Mouse (Mus musculus) adrenal gland, postnatal 36 days (tissue): Measurements from ENCODE around the gene Ttll5. TPM values are rescaled to one million over a fixed set of nuclear protein-coding genes. Genes with fewer than 3 reads are reported as not detected.

Experiments used
- DNase-seq, 2 experiments: peaks; one replicate each; pipeline ENCODE4 v3.0.0; 2021; ENCODE audit warnings: mixed read lengths in 1 of 2
- total RNA-seq, 2 experiments: library from RNA; stranded (reverse); gene quantifications; 2 replicates each; pipeline ENCODE4 v1.2.3; 2021

Ttll5 gene
- total RNA-seq, 2 experiments from 2014 or later = 17.3 to 29.2 TPM

DNA sequence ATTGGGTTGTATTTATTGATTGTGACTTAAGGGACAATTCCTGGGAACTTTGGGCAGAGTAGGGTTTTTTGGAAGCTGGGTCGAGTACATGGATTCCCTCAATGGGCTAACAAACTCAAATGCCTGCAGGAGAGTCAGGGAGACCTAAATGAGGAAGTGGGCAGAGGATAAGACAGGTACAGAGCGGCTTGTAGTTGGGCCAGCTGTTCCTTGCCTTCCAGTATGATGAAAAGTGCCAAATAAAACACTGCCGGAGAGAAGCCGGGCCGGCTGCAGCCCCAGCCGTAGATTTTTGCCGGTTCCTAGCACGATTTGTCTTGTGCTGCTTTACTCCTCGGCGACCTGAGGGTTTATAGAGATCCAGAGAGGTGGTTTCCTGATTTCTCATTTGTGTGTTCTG is 104.1 kb downstream of the Ttll5 start:
- no peak for DNase-seq

DNA sequence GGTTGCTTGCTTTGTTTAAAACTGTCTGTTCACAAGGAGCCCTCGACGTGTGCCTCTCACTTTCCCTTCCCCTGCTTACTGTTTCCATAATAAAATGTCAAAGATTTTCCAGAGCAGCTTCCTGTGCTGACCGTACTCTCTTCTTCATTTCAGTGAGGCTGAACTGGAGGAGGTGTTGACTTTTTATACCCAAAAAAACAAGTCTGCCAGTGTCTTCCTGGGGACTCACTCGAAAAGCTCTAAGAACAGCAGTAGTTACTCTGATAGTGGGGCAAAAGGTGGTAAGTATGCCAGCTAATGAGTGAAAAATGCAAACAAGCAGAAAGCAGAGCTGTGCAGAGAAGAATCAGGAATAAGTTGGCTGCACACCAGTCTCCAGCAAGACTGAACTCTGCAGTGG is 105.3 kb downstream of the Ttll5 start:
- DNase-seq = no peak

DNA sequence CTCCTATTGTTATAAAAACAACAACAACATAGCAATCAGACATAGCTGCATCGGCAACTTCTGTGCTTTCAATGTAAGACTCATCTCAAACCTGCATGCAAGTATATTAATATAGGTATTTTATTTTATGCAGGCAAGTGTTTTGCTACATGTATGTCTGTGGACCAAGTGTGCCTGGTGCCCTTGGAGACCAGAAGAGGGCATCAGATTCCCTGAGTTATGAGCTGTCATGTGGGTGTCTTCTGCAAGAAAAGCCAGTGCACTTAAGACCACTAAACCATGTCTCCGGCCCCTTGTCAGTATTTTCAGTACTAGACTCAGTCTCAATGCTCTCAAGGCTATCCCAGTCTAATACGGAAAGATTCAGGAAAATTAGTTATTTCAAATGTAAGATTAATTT is 106.3 kb downstream of the Ttll5 start:
- DNase-seq = no peak

DNA sequence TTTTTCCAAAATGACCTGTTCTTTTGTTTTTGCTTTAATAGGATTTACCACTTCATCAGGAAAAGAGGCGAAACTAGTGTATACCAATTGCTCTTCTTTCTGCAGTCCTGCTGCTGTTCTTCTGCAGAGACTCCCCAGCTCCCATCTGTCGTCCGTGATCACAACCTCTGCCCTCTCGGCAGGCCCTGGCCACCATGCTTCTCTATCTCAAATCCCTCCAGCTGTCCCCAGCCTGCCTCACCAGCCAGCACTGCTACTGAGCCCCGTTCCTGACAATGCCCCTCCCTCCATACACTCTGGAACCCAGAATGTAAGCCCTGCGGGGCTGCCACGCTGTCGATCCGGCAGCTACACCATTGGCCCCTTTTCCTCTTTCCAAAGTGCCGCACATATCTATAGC is 108.8 kb downstream of the Ttll5 start:
- no peak for DNase-seq

DNA sequence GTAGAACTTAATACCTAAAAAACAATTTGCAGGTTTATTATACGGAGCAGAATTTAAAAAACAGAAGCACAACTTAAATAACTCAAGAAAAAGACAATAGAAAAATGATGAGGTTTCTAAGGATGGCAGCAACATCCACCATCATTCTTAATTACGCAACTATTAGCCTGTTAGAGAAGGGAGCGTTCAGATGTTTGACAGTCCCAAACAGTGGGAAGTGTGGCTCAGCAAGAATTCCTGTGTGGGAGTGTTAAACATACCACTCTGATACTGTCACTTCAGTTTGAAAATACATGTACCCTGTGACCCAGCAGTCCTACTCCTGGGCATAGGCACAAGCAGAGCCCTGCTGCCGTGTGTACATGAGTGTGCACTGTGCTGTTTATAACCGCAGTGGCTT is 112.9 kb downstream of the Ttll5 start:
- no peak for DNase-seq

DNA sequence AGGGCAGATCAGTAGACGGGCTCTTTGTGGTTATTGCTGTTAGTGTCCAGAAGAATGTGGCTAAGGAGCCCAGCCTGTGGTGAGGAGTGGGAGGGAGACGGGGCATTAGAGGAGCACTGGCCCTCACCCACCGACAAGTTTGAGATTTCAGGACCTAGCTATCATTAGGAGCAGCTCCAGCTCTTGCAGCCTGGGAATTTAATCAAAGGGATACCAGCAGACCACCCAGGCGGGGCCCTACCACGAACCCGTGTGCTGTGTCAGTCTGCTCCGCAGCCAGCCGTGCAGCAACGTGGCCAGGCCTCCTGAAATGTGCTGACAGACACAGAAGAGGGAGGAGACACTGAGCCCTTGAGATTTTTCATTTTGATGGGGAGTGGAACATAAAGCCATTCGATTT is 119.0 kb downstream of the Ttll5 start:
- no peak for DNase-seq

DNA sequence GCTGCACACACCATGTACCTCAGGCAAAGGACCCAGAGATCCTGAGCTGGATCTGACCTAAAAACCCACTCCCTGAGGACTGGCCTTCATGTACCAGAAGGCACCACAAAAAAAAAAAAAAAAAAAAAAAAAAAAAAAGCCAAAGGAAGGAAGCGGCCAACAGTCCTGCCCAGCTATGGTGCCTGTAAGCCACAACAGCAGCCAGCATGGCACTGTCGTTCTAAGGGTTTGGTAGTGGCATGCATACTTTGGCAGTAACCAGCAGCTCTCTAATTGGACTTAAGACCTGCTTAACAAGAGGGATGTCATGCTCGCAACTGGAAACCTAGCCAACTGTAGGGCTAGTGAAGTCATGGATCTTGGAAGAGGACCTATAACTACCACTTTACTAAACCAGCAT is 120.0 kb downstream of the Ttll5 start:
- no peak for DNase-seq

DNA sequence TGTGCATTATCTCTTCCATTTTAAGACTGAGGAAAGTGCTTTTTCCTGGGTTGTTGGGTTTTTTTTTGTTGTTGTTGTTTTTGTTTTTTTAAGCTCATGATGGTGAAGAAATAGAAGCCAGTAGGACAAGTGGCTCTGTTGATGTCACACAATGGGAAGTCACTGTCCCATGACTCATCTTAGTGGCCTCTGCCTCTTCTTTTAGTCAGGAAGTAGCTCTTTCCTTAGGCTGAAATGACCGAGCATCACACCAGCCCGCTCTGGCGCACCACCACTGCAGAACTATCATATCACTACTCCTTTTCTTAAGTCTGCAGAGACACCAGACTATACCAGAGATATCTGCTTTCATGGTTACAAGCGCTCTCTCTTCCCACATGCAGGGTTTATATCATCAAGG is 122.7 kb downstream of the Ttll5 start:
- no peak for DNase-seq

DNA sequence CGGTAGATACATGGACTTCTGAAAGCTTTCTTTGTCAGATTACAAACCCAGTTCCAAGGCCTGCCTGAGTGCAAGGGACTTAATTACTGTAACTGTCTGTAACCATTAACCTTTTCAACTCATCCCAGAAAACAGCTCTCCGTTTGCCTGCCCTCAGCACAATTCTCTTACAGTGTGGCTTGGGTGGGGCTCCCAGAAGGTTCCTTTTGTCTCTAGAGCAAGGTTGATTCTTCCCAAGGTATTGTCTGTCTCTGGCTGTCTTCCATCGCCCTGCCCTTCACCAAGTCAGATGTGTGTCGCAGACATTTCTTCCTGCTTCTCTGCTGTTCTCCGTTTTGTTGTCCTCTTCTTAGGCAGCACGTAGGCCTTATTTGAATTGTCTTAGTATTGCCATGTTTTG is 125.2 kb downstream of the Ttll5 start:
- no peak for DNase-seq

DNA sequence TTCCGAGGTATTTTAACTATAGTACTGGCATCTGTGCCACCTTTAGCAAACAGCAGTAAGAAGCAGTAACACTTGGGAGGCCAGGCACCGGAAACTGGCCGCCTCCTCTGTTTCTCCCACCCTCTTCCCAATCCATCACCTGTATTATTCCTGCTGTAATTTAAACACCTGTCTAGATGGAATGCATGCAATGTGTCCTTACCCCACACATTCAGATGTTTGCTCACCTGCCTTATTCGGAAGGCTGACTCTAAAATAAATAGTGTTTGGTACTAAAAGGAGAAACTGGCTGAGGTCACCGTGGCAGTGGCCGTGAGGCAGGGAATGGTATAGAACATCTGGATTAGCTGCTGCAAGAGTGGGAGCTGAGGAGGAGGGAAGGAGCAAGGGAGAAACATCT is 125.9 kb downstream of the Ttll5 start:
- no peak for DNase-seq

DNA sequence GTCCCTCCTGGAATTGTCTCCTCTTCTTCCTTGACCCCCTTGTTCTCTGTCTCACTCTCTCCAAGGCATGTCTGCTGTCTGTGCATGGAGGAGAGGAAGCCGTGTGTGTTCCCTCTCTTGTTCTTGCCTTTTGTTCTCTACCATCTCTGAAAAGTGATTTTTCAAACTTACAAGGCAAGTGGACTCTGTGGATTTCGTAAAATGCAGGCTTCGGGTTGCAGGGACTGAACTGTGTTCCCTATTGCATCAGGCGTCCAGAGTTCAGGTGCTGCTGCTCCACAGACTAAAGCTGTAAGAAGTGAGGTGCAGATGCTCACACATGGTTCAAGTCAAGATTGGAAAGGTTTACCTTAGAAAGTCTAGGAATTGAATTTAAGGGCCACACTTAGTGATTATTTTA is 126.6 kb downstream of the Ttll5 start:
- no peak for DNase-seq

DNA sequence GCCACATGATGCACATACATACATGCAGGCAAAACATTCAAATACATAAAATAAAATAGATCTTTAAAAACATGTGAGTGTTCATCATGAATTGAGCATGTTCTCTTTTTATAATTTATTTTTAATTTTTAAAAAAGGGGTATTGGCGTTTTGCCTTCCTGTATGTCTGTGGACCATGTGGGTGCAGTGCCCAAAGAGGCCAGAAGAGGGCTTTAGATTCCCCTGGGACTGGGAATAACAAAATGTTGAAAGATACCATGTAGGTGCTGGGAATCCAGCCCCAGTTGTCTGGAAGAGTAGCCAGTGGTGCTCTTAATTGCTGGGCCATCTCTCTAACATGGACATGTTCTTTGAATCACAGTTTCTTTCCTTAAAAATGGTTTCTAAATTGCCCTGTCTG is 127.4 kb downstream of the Ttll5 start:
- peak; percentile 11 to 27 for DNase-seq

DNA sequence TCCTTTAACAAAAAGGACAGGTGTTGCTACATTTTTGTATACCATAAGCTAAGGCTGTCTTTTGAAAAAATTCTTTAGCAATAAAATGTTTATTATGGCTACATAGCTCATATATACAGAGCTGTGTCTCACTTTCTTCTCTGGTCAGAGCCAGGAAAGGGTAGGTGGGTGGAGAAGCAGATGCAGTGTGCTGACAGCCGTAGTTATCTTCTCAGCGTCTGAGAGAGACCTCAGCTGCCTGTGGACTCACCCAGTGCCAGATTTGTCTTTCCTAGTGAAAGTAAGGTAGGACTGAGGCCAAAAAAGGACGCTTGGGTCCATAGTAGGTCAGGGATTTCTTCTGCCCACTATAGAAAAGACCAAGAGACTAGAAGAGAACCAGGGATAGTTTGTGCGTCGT is 127.9 kb downstream of the Ttll5 start:
- DNase-seq = no peak

DNA sequence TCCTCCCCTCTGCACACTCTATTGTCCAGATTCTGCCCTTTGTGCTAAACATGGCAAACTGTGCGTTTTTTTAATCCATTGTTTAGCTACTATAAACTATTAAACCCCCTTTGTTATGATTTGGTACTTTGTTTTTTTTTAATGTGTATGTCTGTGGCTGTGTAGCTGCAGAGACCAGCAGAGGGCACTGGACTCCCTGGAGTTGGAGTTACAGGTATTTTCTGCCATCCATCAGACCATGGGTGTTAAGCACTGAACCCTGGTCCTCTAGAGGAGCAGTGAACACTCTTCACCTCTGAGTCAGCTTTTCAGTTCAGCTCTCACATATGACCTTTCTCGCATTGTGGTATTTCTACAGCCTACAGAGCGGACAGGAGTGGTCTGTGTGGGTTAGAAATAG is 129.7 kb downstream of the Ttll5 start:
- peak in 1 of 2 experiments; percentile 28 for DNase-seq

DNA sequence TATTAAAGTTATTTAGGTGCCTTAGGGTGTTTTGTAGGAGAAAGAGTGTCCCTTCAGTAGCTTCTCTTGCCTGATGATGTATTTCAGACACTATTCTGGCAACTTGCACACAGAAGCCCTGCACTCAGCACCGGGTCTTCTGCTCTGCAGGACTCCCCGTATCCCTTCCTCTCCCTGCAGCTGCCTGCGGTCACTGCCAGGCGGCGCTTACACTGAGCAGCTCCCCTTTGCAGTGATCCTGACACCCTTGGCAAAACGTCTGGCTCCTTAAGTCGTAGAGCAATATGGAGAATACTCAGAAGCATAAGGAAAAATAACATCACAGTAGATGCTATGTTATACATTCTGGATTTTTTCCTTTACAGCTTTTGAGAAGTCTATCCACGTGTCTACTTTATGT is 130.6 kb downstream of the Ttll5 start:
- DNase-seq = no peak

DNA sequence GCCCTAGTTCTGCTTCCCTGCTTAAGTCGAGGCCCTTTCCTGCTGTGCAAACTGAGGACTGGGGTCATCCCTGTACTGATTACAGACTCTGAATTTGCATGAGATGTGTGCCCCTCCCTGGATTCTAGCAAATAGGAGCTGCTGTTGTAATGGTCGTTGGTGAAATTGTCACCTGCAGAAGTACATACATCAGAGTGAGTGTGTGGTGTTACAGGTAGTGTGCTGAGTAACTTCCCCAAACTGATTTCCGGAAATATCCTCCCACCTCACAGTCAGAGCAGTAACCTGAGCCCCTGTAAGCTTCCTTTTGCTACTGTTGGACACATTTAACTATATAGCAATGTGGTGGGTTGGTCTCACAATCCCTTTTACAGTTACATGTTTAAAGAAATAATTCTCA is 131.2 kb downstream of the Ttll5 start:
- no peak for DNase-seq

DNA sequence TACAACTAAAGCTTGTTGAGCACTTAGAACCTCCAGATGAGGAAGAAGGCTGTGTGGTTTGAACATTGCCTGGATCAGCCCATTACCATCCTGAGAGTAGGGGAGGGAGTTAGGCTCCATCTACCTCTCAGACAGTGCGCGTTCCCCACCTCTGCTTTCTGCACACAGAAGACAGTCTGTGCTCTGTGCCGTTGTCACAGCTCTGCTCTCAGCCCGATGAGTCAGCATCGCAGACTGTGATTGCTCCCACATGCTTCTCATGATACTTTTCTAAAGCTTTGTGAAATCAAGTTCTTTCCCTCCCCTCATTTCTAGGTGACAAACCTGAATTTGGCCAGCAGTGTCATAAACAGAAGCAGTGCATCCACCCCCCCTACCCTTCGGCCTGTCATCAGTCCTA is 131.8 kb downstream of the Ttll5 start:
- DNase-seq = no peak

DNA sequence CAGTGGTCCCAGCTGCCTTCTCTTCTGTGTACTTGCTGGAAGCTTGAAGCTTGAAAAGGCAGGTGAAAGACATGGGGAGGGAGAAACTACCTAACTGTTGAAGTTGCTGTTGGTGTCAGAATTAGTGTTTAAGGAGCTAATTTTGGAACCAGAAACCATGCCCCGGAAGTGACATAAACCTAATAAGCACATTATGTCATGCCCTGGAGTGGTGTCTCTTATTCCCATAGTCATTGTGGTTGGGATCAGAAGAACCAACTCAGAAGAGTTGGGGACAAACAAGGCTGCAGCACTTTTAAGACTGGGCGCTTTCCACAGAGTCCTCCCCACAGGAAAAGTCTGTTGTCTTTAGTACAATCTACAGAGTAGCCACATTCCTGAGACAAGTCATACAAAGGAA is 134.0 kb downstream of the Ttll5 start:
- DNase-seq = no peak

DNA sequence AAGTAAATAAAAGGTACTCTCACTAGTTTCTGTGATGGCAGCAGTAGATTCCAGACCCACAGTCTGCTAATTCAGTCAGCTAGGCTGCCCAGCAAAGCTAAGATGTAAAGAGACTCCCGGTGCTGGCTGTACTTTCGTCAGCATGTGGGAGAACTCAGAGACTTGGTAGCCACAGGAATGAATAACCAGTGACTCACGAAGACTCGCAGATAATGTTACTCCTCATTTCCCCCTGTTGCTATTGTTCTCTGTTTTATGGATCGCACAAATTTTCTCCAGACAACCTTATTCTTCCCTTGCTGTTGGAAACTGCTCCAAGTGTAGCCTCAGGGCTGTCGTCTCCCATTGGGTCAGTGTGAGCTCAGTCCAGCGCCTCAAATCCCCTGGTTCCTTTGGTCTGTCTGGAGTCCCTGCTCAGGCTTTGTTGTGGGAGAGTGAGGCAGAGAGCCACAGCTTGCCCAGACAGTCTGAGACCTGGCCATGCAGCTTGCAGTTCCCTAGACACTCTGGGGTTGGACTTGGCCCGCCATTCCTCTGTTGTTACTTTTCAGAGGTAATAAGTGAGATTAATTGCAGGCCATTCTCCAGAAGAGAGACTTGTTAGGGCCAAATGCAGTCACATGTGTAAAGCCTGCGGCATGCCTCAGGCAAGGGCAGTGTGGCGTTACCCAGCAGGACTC is 135.5 kb downstream of the Ttll5 start:
- DNase-seq = no peak

DNA sequence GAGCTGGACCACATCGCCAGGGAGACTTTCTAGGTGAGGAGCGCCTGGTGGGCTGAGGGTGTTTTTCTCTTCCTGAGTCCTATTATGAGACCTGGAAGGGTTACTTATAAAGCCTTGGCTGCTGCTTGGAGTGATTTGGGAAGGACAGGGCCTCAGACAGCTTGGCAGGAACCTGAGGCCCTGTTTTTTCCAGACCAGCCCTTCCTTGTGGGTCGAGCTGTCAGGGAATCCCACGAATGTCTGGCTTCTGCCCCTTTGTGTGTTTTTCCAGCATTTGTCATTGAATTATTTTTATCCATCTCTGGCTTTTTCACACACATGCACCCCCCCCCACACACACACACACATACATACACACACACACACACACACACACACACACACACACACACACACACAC is 136.2 kb downstream of the Ttll5 start:
- no peak for DNase-seq

DNA sequence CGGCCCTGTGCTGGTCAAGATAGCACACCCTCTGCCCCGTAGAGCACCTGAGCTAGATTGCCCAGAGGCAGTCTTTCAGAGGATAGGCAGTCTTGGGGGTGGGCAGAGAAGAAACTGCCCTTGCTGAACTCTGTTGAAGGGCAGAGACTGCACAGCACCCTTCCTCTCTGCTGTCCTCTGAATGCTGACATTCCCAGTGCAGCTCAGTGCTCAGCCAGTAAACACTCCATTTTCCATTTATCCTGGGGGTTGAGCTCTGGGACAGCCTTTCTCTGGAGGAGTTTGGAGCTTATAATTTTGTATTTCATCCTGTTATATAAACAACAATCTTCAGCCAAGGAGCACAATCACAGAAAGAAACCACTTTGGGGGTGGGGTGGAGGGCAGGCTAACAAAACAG is 138.7 kb downstream of the Ttll5 start:
- no peak for DNase-seq

DNA sequence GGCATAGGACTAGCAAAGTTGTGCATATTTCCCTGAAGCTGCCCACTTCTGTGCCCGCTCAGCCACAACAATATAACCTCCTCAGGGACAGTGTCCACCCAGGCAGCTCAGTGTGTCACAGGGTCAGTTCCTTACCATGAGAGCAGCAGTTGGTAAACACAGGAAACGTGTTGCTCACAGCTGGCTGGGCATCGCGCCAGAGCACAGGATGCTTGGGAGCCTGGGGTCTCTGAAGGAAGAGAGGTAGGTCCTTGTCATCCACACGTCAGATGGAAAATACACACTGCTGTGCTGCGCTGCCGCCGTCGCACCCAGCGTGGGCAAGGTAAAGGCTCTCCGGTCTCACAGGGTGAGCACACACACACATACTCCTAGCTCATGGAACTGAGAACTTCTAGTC is 139.2 kb downstream of the Ttll5 start:
- peak; percentile 9 to 40 for DNase-seq

DNA sequence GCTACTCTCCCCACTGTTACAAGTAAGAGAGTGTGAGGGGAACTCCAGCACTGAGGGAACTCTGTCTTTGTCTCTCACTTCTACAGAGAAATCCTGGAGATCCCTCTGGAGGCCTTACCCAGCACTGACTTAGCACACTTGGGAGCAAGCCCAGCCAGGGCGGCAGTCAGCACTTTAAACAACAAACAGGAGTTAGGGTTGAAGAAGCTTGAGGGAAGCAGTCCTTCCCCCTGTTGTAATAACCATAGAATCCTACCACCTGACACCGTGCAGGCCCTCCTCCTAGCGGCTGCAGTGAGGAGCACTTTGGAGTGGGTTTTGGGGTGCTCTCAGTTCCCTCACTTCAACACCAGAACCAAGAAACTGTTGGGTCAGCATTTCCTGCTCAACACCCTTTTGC is 140.0 kb downstream of the Ttll5 start:
- DNase-seq = no peak

DNA sequence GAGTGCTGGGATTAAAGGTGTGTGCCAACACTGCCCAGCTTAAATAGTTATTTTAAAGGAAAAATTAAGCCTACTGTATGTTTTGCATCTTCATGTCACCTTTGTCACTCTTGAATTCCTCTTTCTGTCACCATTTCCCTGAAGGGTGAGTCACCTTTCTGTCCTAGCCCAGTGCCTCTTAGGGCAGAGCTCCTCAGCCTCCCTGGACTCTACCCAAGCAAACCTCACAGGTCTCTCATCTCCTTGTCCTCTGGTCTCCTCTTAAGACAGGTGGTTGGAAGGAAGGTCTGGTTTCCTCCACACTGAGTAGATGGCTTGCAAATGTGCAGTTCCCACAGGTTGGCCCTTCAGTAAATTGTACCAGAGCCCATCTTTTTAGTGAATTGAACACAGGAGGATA is 143.4 kb downstream of the Ttll5 start:
- no peak for DNase-seq

DNA sequence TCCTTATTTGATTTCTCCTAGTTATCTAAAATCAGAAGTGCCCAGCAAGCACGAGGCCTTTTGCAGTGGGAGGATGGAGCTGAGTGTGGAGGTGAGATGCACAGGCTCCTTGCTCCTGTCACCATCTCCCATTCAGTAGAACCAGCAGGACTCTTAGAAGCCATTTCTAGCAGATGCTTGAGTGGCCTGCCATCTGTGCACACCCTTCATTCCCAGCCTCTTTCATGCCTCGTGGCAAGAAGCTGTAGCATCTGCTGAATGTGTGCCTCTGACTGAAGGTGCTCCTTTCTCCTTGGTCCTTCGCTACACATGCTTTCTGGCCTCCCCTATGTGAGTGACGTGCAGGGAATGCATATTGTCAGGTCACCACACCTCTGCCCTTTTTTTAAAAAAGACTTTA is 143.9 kb downstream of the Ttll5 start:
- no peak for DNase-seq
